Mouse (Mus musculus): ENCODE measurements around the gene Hspa4.

Hspa4 gene

DNA sequence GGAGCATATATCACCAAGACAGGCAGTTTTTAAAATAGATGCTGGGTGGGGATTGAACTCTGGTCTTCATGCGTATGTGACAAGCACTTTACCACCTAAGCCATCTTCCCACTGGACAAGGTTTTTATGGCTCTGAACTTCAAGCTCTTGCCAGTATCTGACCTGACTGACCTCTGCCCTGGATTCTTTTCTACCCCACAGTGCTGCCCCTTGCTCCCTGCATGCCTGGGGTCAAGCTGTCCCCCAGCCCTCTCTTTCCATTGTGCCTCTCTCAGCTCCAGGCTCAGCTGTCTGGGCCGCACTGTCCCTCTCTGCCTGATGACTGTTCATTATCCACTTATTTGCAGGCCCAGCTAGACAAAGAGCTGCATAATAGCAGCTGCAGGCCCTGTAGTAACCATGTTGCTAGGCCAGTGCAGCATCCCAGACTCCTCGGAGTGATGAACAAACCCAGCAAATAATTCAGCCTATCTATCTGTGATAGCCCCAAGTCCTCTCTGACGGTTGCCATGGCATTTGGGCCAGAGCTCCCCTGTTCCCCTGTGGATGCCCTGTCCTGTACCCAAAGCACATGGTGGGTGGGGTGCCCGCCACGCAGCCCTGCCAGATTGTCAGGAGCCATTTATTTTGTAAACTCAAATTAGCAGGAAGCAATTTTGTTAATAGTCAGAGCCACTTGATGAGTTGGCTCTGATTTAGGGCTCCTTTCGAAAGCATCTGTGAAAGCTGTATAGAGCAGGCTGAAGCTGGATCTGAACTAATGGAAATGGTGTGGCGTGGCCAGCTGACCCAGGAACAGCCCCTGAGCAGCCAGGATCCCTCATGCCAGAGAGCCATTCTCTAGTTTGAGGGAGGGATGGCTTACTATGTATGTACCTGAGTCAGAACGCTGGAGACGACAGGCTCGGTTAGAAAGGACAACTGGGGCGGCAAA is 47.8 kb downstream of the Hspa4 start:
- DNase-seq (ENCODE audit: extremely low spot score), result peak; percentile 33

DNA sequence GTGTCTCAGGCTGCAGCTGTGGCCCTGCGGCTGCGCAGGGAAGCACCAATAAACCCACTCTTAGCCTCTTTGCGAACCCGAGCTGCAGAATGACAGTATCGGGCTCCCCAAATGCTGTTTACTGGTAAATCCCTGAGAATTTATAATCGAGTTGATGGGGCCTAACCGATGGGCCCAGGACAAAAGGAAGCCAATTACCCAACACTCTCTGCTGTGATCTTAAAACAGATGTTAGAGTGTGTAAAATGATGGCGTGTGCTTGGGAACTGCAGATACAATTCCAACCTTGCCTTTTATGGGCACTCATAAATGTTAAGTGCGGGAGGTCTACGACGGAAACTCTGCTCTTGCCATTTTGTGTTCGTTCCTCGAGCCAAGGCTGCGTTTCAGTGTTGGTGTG is 49.5 kb downstream of the Hspa4 start:
- no peak for DNase-seq (ENCODE audit: extremely low spot score)

- no peak for DNase-seq (ENCODE audit: extremely low spot score)
These were observed 50.6 kb downstream of the Hspa4 start for GRCm38 (mm10) chr11:53249686-53250085.

DNA sequence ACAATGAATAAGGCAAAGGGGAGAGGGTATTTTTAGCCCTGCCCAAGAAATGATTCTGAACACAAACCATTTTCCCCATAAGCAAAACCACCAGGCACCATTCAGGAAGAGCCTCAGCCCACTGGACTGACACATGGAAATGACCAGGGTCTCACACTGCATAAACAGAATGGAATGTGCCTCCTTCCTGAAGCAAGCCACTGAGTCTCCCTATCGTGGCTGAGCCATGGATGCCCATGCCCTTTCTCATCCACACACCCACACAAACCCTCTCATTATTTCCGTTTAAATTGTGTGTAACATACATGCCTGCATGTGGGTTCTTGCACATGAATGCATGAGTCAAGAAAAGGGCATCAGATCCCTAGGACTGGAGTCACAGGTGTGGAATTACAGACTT is 54.7 kb downstream of the Hspa4 start:
- DNase-seq (ENCODE audit: extremely low spot score), result no peak

GRCm38 (mm10) chr11:53243199-53243598 is 57.1 kb downstream of the Hspa4 start:
- DNase-seq (ENCODE audit: extremely low spot score), result peak; percentile 33

- no peak for DNase-seq (ENCODE audit: extremely low spot score)
These were observed 66.7 kb downstream of the Hspa4 start for GRCm38 (mm10) chr11:53233590-53233989.

- no peak for DNase-seq (ENCODE audit: extremely low spot score)
These were observed 68.4 kb downstream of the Hspa4 start for GRCm38 (mm10) chr11:53231836-53232235.

DNA sequence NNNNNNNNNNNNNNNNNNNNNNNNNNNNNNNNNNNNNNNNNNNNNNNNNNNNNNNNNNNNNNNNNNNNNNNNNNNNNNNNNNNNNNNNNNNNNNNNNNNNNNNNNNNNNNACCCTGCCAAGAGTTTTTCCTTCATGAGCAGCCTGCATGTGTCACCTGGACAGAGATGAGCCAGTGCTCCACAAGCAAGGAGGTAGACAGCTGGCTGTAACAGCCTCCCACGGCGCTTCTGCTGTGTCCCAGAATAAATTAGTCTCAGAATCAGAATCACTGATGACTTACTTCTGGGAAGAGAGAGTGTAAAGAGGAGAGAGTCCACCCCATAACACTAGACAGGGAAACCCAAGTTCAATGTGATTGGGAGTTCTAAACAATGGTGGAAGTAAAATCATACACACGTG is 71.2 kb downstream of the Hspa4 start:
- DNase-seq (ENCODE audit: extremely low spot score), result no peak

DNA sequence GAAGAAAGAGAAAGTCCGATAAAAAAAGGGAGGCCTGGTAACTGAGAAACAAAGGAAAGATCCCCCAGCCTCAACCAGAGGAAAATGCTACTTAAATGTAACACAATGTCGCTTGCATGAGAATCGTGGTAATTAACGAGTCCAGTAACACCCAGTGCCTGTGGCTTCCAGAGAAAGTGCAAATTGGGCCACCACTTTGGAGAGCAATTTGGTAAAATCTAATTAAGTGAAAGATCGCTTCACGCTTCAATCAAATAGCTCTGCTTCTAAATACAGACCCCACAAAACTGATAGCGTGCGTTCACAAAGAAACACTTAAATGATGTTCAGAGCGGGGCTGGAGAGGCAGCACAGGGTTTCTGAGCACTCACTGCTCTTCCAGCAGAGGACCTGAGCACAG is 89.4 kb downstream of the Hspa4 start:
- DNase-seq (ENCODE audit: extremely low spot score), result no peak
